11 mouse cellular contexts compared by ENCODE assay signal in the genomic region with DNA sequence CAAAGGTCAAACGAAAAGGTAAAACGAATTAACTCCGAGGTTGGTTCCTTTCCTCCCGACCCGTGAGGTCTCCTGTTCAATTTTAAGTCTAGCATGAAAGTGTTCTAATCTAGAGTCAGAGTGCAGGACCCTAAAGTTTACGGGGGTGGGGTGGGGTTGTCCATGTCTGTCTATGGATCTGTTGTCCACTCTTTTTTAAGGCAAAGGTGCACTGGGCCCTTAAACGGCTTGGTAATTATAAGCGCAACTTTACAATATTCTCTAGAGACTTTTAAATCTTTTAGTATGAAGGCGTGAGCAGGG. TPM values are rescaled to one million over a fixed set of nuclear protein-coding genes. Genes with fewer than 3 reads are reported as not detected.
A peak's percentile ranks its signal among the peaks of the same experiment; 100 is the strongest.
DNase-seq lines count a peak whose midpoint lies in the region; ATAC-seq and TF ChIP-seq lines count a peak whose summit lies in the region.
"Had no signal": no experiment of that assay in that cellular context is flagged by ENCODE, and none has a peak within 500 bp of the region (broad histone marks: within the 10 kb centered on the region; RNA-seq: fewer than 3 reads in every experiment).

No protein-coding gene starts in this region.

- no peak overlapping the region for H3K9ac ChIP-seq in heart, postnatal 0 days (replicated peaks; ENCODE audit: low read depth, low read length)
- no peak overlapping the region for H3K9ac ChIP-seq in heart, adult 2 months (ENCODE audit: low read depth, low read length)
- H3K9ac ChIP-seq in embryonic facial prominence, embryonic 13.5 days = peak overlapping the region; percentile 17; the same call in 1 of the 2 replicates
- H3K9ac ChIP-seq in hindbrain, embryonic 16.5 days (ENCODE audit: low read depth, low read length) = no peak overlapping the region

- 3% methylated on average over 9 of the region's 9 CpGs for WGBS in heart, postnatal 0 days
- WGBS in heart, adult 2 months = 6% methylated on average over 9 of the region's 9 CpGs
- WGBS in embryonic facial prominence, embryonic 13.5 days = 1% methylated on average over 9 of the region's 9 CpGs
- WGBS in hindbrain, embryonic 16.5 days = under 1% methylated on average over 9 of the region's 9 CpGs

- H3K9me3 ChIP-seq in heart, postnatal 0 days (replicated peaks; ENCODE audit: control insufficient read depth, low read length) = no peaks in the 10 kb centered on the region
- H3K9me3 ChIP-seq in embryonic facial prominence, embryonic 13.5 days = no peaks in the 10 kb centered on the region
- H3K9me3 ChIP-seq in hindbrain, embryonic 16.5 days (ENCODE audit: control insufficient read depth, low read length) = peaks cover 5% of the 10 kb centered on the region

- no peaks in the 10 kb centered on the region for H3K79me2 ChIP-seq in heart, adult 2 months (replicated peaks; ENCODE audit: control insufficient read depth, insufficient read depth, low read length)

- H3K4me3 ChIP-seq in heart, postnatal 0 days (ENCODE audit: low read depth, low read length) = peak overlapping the region; percentile 56; the same call in 1 of the 2 replicates
- no peak overlapping the region for H3K4me3 ChIP-seq in heart, adult 2 months
- peak overlapping the region; percentile 56 for H3K4me3 ChIP-seq in embryonic facial prominence, embryonic 13.5 days
- H3K4me3 ChIP-seq in hindbrain, embryonic 16.5 days (ENCODE audit: low read length) = peak overlapping the region; percentile 47; the same call in 1 of the 2 replicates
- no peak overlapping the region for H3K4me3 ChIP-seq in left cerebral cortex, adult 2 months

- intact Hi-C loops in heart, adult 2 months (cut with DNase I) = no loop called here
- intact Hi-C loops in left cerebral cortex, adult 2 months (cut with DNase I) = loop anchor here (5.0 kb wide), 1 partner anchor 397 kb away; no protein-coding TSS in a partner anchor

- H3K4me2 ChIP-seq in heart, postnatal 0 days (ENCODE audit: low read depth, low read length) = 0 out of 2 replicates have a peak overlapping the region, but pooled peaks have one; percentile 86
- H3K4me2 ChIP-seq in embryonic facial prominence, embryonic 13.5 days = peak overlapping the region; percentile 87
- H3K4me2 ChIP-seq in hindbrain, embryonic 16.5 days (ENCODE audit: low read length) = no peak overlapping the region

- TF ChIP-seq POLR2A in heart, adult 2 months (IDR thresholded peaks at IDR 0.05; ENCODE audit: insufficient read depth, low read depth, low read length) = no peak

- TF ChIP-seq CTCF in heart, postnatal 0 days (IDR thresholded peaks at IDR 0.05; ENCODE audit: low read depth) = no peak
- no peak for TF ChIP-seq CTCF in heart, adult 2 months (IDR thresholded peaks at IDR 0.05)
- no peak for TF ChIP-seq CTCF in left cerebral cortex, adult 2 months (IDR thresholded peaks at IDR 0.05)

- no peak for DNase-seq in heart, postnatal 0 days (ENCODE audit: low spot score)
- DNase-seq in heart, adult 2 months = no peak
- peak; percentile 44 for DNase-seq in neural tube, embryonic 10.5 days (ENCODE audit: extremely low spot score, low spot score)
- DNase-seq in right cerebral cortex, postnatal 4 days = no peak
- no peak for DNase-seq in left cerebral cortex, adult 2 months (ENCODE audit: extremely low spot score in 1 of 2, low spot score in 2 of 2)
- DNase-seq in right cerebral cortex, postnatal 36 days (ENCODE audit: low spot score in 2 of 2) = no peak
- DNase-seq: gastrocnemius, postnatal 36 days; lung, postnatal 4 days had no signal

- no peaks in the 10 kb centered on the region for H3K36me3 ChIP-seq in heart, postnatal 0 days (replicated peaks; ENCODE audit: control insufficient read depth, insufficient read depth, low read length)
- H3K36me3 ChIP-seq in heart, adult 2 months (ENCODE audit: control insufficient read depth, insufficient read depth, low read length) = no peaks in the 10 kb centered on the region
- H3K36me3 ChIP-seq in embryonic facial prominence, embryonic 13.5 days = no peaks in the 10 kb centered on the region
- H3K36me3 ChIP-seq in hindbrain, embryonic 16.5 days (ENCODE audit: control insufficient read depth, insufficient read depth, low read length) = no peaks in the 10 kb centered on the region

- H3K27ac ChIP-seq in heart, postnatal 0 days (ENCODE audit: low read depth) = no peak overlapping the region
- H3K27ac ChIP-seq in heart, adult 2 months = no peak overlapping the region
- no peak overlapping the region for H3K27ac ChIP-seq in embryonic facial prominence, embryonic 13.5 days
- H3K27ac ChIP-seq in hindbrain, embryonic 16.5 days (ENCODE audit: low read depth, low read length) = no peak overlapping the region
- no peak overlapping the region for H3K27ac ChIP-seq in left cerebral cortex, adult 2 months

- ATAC-seq in heart, postnatal 0 days (ENCODE audit: insufficient read depth, low read depth) = no peak
- ATAC-seq in embryonic facial prominence, embryonic 13.5 days (ENCODE audit: insufficient number of reproducible peaks, insufficient read depth, low FRiP score, low TSS enrichment, low read depth) = no peak
- ATAC-seq in hindbrain, embryonic 16.5 days = no peak

- H3K27me3 ChIP-seq in heart, postnatal 0 days (ENCODE audit: control insufficient read depth, insufficient read depth, low read length) = peaks cover 92% of the 10 kb centered on the region
- peaks cover 20% of the 10 kb centered on the region for H3K27me3 ChIP-seq in heart, adult 2 months (ENCODE audit: control insufficient read depth, insufficient read depth, low read length)
- peaks cover 89% of the 10 kb centered on the region for H3K27me3 ChIP-seq in embryonic facial prominence, embryonic 13.5 days
- H3K27me3 ChIP-seq in hindbrain, embryonic 16.5 days (replicated peaks; ENCODE audit: control insufficient read depth, insufficient read depth, low read length) = peaks cover 55% of the 10 kb centered on the region
- H3K27me3 ChIP-seq: CH12.LX had no signal

- H3K4me1 ChIP-seq in heart, postnatal 0 days (ENCODE audit: control insufficient read depth, insufficient read depth) = no peaks in the 10 kb centered on the region
- no peaks in the 10 kb centered on the region for H3K4me1 ChIP-seq in heart, adult 2 months (ENCODE audit: control insufficient read depth, insufficient read depth, low read length)
- H3K4me1 ChIP-seq in embryonic facial prominence, embryonic 13.5 days = peaks cover 6% of the 10 kb centered on the region; the same call in 1 of the 2 replicates
- peaks cover 5% of the 10 kb centered on the region for H3K4me1 ChIP-seq in hindbrain, embryonic 16.5 days (ENCODE audit: control insufficient read depth, insufficient read depth, low read depth, low read length)

- TF ChIP-seq EP300 in heart, postnatal 0 days (IDR thresholded peaks at IDR 0.05; ENCODE audit: low read depth) = no peak
- TF ChIP-seq EP300 in heart, adult 2 months (IDR thresholded peaks at IDR 0.05; ENCODE audit: insufficient read depth, low read depth, low read length) = no peak

RNA-seq across cellular contexts. Expression of gene Isl1, which starts 0.9 kb away (rescaled TPM):
- 1.5 TPM in 1 of 2 replicates, not detected in the other for total RNA-seq in heart, postnatal 0 days (2014; rRNA removed; ENCODE audit: low replicate concordance)
- polyA plus RNA-seq in heart, postnatal 0 days (2015; fragmentation: Nextera tagmentation; extraction: Ambion mirVana) = 0.18 and 0.60 TPM in 2 replicates
- not detected for total RNA-seq in heart, adult 2 months (2021)
- polyA plus RNA-seq in heart, adult 2 months (2012; rRNA removed) = 0.20 and 0.32 TPM in 2 replicates
- 9.4 and 11.9 TPM in 2 replicates for polyA plus RNA-seq in embryonic facial prominence, embryonic 13.5 days (2015; fragmentation: Nextera tagmentation; extraction: Ambion mirVana)
- polyA plus RNA-seq in hindbrain, embryonic 16.5 days (2015; fragmentation: Nextera tagmentation; extraction: Ambion mirVana) = 14.6 and 29.3 TPM in 2 replicates
- 1 to 10 TPM in 1 of 2 experiments, under 1 TPM in 1; 0.84 to 2.4 TPM for total RNA-seq in left cerebral cortex, adult 2 months (2021)
- total RNA-seq: CH12.LX had no signal

Comparison
In these comparisons a context has a peak if more than half of its experiments do, and no peak if none do; other contexts are left out.
1. H3K4me3 ChIP-seq: peak in heart, postnatal 0 days (single experiment), embryonic facial prominence, embryonic 13.5 days (single experiment) and hindbrain, embryonic 16.5 days (single experiment); none in heart, adult 2 months (single experiment) and left cerebral cortex, adult 2 months (single experiment).